Mouse (Mus musculus): ENCODE results near the gene Slf2. TPM values are rescaled to one million over a fixed set of nuclear protein-coding genes. Genes with fewer than 3 reads are reported as not detected.

The Slf2 gene
- 18.9 and 22.3 TPM in 2 replicates for polyA plus RNA-seq (2012; rRNA removed; ENCODE audit: low replicate concordance)

GRCm38 (mm10) chr19:44930744-44931453, at the start of gene Slf2:
Slf2 (plus strand) TSS chr19:44931151.

GRCm38 (mm10) chr19:44988831-44989566, 58.0 kb downstream of the Slf2 start, which contains the start of gene Sema4g:
Sema4g (plus strand) TSS chr19:44989101.

GRCm38 (mm10) chr19:45005444-45005843, 74.5 kb downstream of the Slf2 start, which contains the start of gene Twnk:
Twnk (plus strand) TSS chr19:45005663.

GRCm38 (mm10) chr19:45005957-45006712, 75.2 kb downstream of the Slf2 start, which contains the start of gene Mrpl43:
Mrpl43 (minus strand) TSS chr19:45006442.

GRCm38 (mm10) chr19:45014335-45014971, 83.5 kb downstream of the Slf2 start, which contains the start of gene Lzts2:
Lzts2 (plus strand) TSS chr19:45014414.

Other genes starting within 250 kb of the Slf2 start
- not detected in 2 replicates for gene Pax2, start 175.1 kb upstream of the Slf2 start, polyA plus RNA-seq (2012; rRNA removed; ENCODE audit: low replicate concordance)
- gene Sema4g, start 58.0 kb downstream of the Slf2 start, polyA plus RNA-seq (2012; rRNA removed; ENCODE audit: low replicate concordance): 290 and 406 TPM in 2 replicates
- 4.6 and 5.2 TPM in 2 replicates for gene Twnk, start 74.5 kb downstream of the Slf2 start, polyA plus RNA-seq (2012; rRNA removed; ENCODE audit: low replicate concordance)
- gene Mrpl43, start 75.3 kb downstream of the Slf2 start, polyA plus RNA-seq (2012; rRNA removed; ENCODE audit: low replicate concordance): 169 and 174 TPM in 2 replicates
- gene Lzts2, start 83.3 kb downstream of the Slf2 start, polyA plus RNA-seq (2012; rRNA removed; ENCODE audit: low replicate concordance): 65.6 and 89.6 TPM in 2 replicates
- gene Pdzd7, start 114.6 kb downstream of the Slf2 start, polyA plus RNA-seq (2012; rRNA removed; ENCODE audit: low replicate concordance): 0.31 and 1.4 TPM in 2 replicates
- 4.5 and 10.4 TPM in 2 replicates for gene Sfxn3, start 116.4 kb downstream of the Slf2 start, polyA plus RNA-seq (2012; rRNA removed; ENCODE audit: low replicate concordance)
- gene Kazald1, start 144.1 kb downstream of the Slf2 start, polyA plus RNA-seq (2012; rRNA removed; ENCODE audit: low replicate concordance): 2.1 TPM in 2 replicates
- not detected in 2 replicates for gene Tlx1, start 219.5 kb downstream of the Slf2 start, polyA plus RNA-seq (2012; rRNA removed; ENCODE audit: low replicate concordance)

Data from duodenum, adult 2 months (tissue).